Mouse (Mus musculus): ENCODE data around the gene Rybp. TPM values are rescaled to one million over a fixed set of nuclear protein-coding genes. Genes with fewer than 3 reads are reported as not detected.

The Rybp gene
- polyA plus RNA-seq, 1 experiment from 2014 or later, result 15.9 TPM

- no peaks in the 10 kb centered on the region for H3K9me3 ChIP-seq (replicated peaks)
- peaks cover 18% of the 10 kb centered on the region for H3K27me3 ChIP-seq (ENCODE audit: low read depth, poor library complexity, severe bottlenecking)
- no peaks in the 10 kb centered on the region for H3K36me3 ChIP-seq
- WGBS, result 92% methylated on average over 1 of the region's 1 CpGs
- H3K4me3 ChIP-seq, result no peak overlapping the region
- DNase-seq (ENCODE audit: low spot score), result no peak
- peaks cover 6% of the 10 kb centered on the region for H3K4me1 ChIP-seq
- H3K27ac ChIP-seq, result no peak overlapping the region
Measured at GRCm38 (mm10) chr6:100311167-100311566, 23.9 kb upstream of the Rybp start.

DNA sequence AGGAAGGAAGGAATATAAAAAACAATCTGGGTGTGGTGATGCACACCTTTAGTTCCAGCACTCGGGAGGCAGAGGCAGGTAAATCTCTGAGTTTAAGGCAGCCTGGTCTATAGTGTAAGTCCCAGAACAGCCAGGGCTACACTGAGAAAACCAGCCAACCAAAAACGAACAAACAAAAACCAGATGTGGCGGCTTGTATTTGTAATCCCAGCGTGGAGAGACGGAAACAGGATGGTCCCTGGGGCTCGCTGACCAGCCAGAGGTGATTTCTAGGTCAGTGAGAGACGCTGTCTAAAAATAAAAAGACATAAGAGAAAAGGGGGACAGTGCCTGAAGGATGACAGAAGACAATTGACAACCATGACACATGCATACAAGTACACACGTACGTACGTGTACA, 17.5 kb upstream of the Rybp start:
- DNase-seq (ENCODE audit: low spot score), result peak; percentile 51

DNA sequence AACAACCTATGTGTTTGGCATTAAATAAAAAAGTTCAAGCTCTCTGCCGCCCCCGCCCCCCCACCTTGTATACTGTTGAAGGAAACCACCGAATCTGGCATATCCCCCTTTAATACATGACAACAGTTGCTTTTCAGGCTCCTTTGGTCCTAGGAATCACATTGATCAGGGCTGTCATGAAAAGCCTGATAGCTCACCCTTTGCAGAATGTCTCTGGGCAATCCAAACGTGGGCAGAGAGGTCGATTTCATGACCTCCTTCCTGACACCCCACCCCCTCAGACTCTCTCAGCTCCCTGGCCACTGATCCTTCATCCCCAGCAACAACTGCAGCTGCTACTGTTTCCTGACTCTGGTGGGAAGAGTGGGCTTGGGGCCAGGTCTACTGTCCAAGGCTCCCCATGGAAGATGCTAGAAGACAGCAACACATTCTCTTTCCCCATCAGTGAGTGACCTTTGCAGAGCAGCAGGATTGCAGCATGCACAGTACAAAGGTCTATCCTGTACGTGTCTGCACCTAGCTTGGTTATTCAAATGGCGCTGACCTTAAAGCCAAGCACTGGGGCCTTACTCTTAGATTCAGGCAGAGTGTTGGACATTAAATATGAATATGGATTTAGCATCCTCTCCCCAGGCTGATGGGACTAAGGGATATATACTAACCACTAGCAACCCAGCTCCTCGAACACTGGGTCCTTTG, 14.3 kb upstream of the Rybp start:
- Histone ChIP-seq H3K27ac (0 out of 2 replicates have a peak overlapping the region, but pooled peaks have one; percentile 31), H3K9me3 (replicated peaks) (no peaks in the 10 kb centered on the region), H3K4me1 (peaks cover 37% of the 10 kb centered on the region), H3K4me3 (no peak overlapping the region), H3K27me3 (ENCODE audit: low read depth, poor library complexity, severe bottlenecking) (peaks cover 35% of the 10 kb centered on the region), H3K36me3 (no peaks in the 10 kb centered on the region)
- no peak for DNase-seq (ENCODE audit: low spot score)
- WGBS, result 63% methylated on average over 8 of the region's 8 CpGs

More for the DNA sequence above, 17.5 kb upstream of the Rybp start:
- Histone ChIP-seq H3K36me3 (no peaks in the 10 kb centered on the region), H3K4me1 (peaks cover 41% of the 10 kb centered on the region), H3K27ac (no peak overlapping the region), H3K9me3 (replicated peaks) (no peaks in the 10 kb centered on the region), H3K4me3 (no peak overlapping the region), H3K27me3 (ENCODE audit: low read depth, poor library complexity, severe bottlenecking) (peaks cover 8% of the 10 kb centered on the region)
- WGBS, result 49% methylated on average over 10 of the region's 10 CpGs

DNA sequence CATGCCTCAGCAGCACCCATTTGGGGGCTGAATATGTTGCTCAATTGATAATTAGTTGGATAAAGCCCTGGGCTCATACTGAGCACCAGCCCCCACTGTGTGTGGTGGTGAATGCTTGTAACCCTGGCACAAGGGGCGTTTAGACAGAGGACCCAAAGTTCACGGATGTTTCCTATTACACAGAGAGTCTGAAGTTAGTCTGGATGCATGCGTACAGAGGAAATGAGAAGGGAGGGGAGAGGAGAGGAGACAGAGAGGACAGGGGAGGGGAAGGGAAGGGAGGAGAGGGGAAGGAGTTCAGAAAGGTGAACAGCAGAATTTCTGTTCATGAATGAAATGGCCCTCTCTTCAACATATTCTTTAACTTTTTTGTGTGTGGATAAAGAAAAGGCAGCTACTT, 13.5 kb upstream of the Rybp start:
- Histone ChIP-seq H3K27ac (peak overlapping the region; percentile 31; the same call in 1 of the 2 replicates), H3K27me3 (ENCODE audit: low read depth, poor library complexity, severe bottlenecking) (peaks cover 35% of the 10 kb centered on the region), H3K4me3 (no peak overlapping the region), H3K36me3 (no peaks in the 10 kb centered on the region), H3K4me1 (peaks cover 37% of the 10 kb centered on the region), H3K9me3 (replicated peaks) (no peaks in the 10 kb centered on the region)
- no peak for DNase-seq (ENCODE audit: low spot score)
- WGBS, result 7% methylated on average over 3 of the region's 3 CpGs

GRCm38 (mm10) chr6:100298945-100299344, 11.7 kb upstream of the Rybp start:
- Histone ChIP-seq H3K36me3 (no peaks in the 10 kb centered on the region), H3K4me1 (peaks cover 26% of the 10 kb centered on the region), H3K27ac (no peak overlapping the region), H3K4me3 (no peak overlapping the region), H3K27me3 (ENCODE audit: low read depth, poor library complexity, severe bottlenecking) (peaks cover 46% of the 10 kb centered on the region), H3K9me3 (replicated peaks) (no peaks in the 10 kb centered on the region)
- no peak for DNase-seq (ENCODE audit: low spot score)
- 69% methylated on average over 4 of the region's 4 CpGs for WGBS

DNA sequence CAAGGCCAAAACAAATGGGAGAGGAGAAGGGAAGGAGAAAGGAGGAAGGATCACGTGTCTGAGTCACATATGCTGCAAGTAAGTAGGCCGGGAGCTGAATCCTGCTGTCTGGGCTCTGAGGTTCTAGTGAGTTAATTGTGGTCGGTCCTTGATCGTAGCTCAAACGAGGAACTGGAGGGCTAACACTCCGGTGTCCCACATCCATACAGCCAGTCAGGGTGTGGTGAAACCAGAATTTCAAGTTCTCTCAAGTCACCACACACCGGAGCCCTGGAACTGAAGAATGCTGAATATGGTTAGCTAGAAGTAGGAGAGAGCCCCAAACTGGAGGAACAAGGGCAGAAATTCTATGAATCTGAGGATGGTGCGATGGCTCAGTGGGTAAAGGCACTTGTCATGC, 10.3 kb upstream of the Rybp start:
- peak overlapping the region; percentile 33; the same call in 1 of the 2 replicates for H3K27ac ChIP-seq
- H3K4me1 ChIP-seq, result peaks cover 25% of the 10 kb centered on the region
- no peak for DNase-seq (ENCODE audit: low spot score)
- peaks cover 57% of the 10 kb centered on the region for H3K27me3 ChIP-seq (ENCODE audit: low read depth, poor library complexity, severe bottlenecking)
- WGBS, result 84% methylated on average over 8 of the region's 8 CpGs
- no peaks in the 10 kb centered on the region for H3K9me3 ChIP-seq (replicated peaks)
- no peak overlapping the region for H3K4me3 ChIP-seq
- no peaks in the 10 kb centered on the region for H3K36me3 ChIP-seq

- Histone ChIP-seq H3K4me1 (peaks cover 12% of the 10 kb centered on the region), H3K9me3 (replicated peaks) (no peaks in the 10 kb centered on the region), H3K36me3 (no peaks in the 10 kb centered on the region), H3K27me3 (ENCODE audit: low read depth, poor library complexity, severe bottlenecking) (peaks cover 58% of the 10 kb centered on the region), H3K4me3 (no peak overlapping the region), H3K27ac (no peak overlapping the region)
- no peak for DNase-seq (ENCODE audit: low spot score)
- 91% methylated on average over 6 of the region's 6 CpGs for WGBS
Measured at GRCm38 (mm10) chr6:100292411-100292810, 5.1 kb upstream of the Rybp start.

GRCm38 (mm10) chr6:100289058-100289457, 1.8 kb upstream of the Rybp start:
- H3K36me3 ChIP-seq, result peaks cover under 1% of the 10 kb centered on the region; the same call in 1 of the 2 replicates
- H3K9me3 ChIP-seq (replicated peaks), result no peaks in the 10 kb centered on the region
- DNase-seq (ENCODE audit: low spot score), result no peak
- 84% methylated on average over 5 of the region's 5 CpGs for WGBS
- H3K27me3 ChIP-seq (ENCODE audit: low read depth, poor library complexity, severe bottlenecking), result peaks cover 42% of the 10 kb centered on the region
- H3K27ac ChIP-seq, result no peak overlapping the region
- peaks cover 23% of the 10 kb centered on the region for H3K4me1 ChIP-seq
- H3K4me3 ChIP-seq, result no peak overlapping the region

- Histone ChIP-seq H3K9me3 (replicated peaks) (no peaks in the 10 kb centered on the region), H3K4me1 (peaks cover 26% of the 10 kb centered on the region), H3K36me3 (peaks cover 4% of the 10 kb centered on the region), H3K4me3 (peak overlapping the region; percentile 80; the same call in 1 of the 2 replicates), H3K27me3 (ENCODE audit: low read depth, poor library complexity, severe bottlenecking) (peaks cover 39% of the 10 kb centered on the region), H3K27ac (no peak overlapping the region)
- no peak for DNase-seq (ENCODE audit: low spot score)
- WGBS, result 59% methylated on average over 4 of the region's 4 CpGs
Measured at GRCm38 (mm10) chr6:100288730-100289035, 1.4 kb upstream of the Rybp start.

- peaks cover 28% of the 10 kb centered on the region for H3K4me1 ChIP-seq
- H3K4me3 ChIP-seq, result peak overlapping the region; percentile 80
- no peak for DNase-seq (ENCODE audit: low spot score)
- H3K36me3 ChIP-seq, result peaks cover 5% of the 10 kb centered on the region
- H3K27me3 ChIP-seq (ENCODE audit: low read depth, poor library complexity, severe bottlenecking), result peaks cover 34% of the 10 kb centered on the region
- WGBS, result 2% methylated on average over 23 of the region's 23 CpGs
- H3K27ac ChIP-seq, result peak overlapping the region; percentile 99
- no peaks in the 10 kb centered on the region for H3K9me3 ChIP-seq (replicated peaks)
Measured at GRCm38 (mm10) chr6:100288016-100288729, 888 bp upstream of the Rybp start.

- Histone ChIP-seq H3K9me3 (replicated peaks) (no peaks in the 10 kb centered on the region), H3K27ac (peak overlapping the region; percentile 99), H3K27me3 (ENCODE audit: low read depth, poor library complexity, severe bottlenecking) (peaks cover 30% of the 10 kb centered on the region), H3K36me3 (peaks cover 5% of the 10 kb centered on the region), H3K4me3 (peak overlapping the region; percentile 80), H3K4me1 (peaks cover 28% of the 10 kb centered on the region)
- WGBS, result 6% methylated on average over 92 of the region's 117 CpGs
- peak; percentile 79 for DNase-seq (ENCODE audit: low spot score)
Measured at GRCm38 (mm10) chr6:100286573-100287333, 532 bp downstream of the Rybp start.

DNA sequence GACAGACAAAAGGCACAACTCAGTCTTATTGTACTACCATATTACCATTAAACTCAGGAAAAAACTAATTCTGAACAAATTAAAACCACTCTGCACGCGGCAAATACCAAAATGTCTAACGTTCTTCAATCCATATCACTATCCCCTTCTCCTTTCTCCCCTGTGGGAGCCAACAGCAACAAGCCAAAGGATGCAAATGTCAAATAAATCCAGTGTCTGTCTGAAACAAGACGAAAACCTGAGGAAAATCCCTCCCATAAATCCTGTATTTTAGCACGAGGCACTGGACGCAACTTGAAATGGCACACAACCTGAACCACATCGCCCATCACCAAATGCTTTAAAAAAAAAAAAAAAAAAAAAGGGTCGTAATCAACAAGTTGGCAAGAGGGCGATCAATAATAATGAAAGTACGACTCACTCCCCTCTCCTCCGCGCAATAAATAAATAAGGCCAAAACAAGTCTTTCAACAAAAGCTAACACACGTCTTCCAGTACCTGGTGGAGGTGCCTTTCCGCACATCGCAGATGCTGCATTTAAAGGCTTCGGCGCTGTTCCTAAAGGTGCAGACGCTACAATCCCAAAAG, 1.2 kb downstream of the Rybp start:
- no peak for DNase-seq (ENCODE audit: low spot score)
- Histone ChIP-seq H3K4me3 (peak overlapping the region; percentile 80), H3K27ac (peak overlapping the region; percentile 99), H3K27me3 (ENCODE audit: low read depth, poor library complexity, severe bottlenecking) (peaks cover 29% of the 10 kb centered on the region), H3K36me3 (peaks cover 5% of the 10 kb centered on the region), H3K4me1 (peaks cover 28% of the 10 kb centered on the region), H3K9me3 (replicated peaks) (no peaks in the 10 kb centered on the region)
- 2% methylated on average over 18 of the region's 18 CpGs for WGBS

Data from limb, embryonic 10.5 days (tissue).